Mouse (Mus musculus) heart, embryonic 12.5 days (tissue): ENCODE measurements around the gene Rbak. TPM values are rescaled to one million over a fixed set of nuclear protein-coding genes. Genes with fewer than 3 reads are reported as not detected.
"Not testable (repeated sequence)": the region's sequence is repeated elsewhere in the genome, so short reads cannot be mapped to it uniquely, and the experiment has no call there.

Experiments
- ATAC-seq: fragments of 200-750 bp; cut with Nextera tagmentation; 2 replicates; pipeline ENCODE4 v1.8.0; 2017; ENCODE audit warnings: moderate TSS enrichment, moderate library complexity; ENCODE audit not compliant: insufficient number of reproducible peaks, low FRiP score
- H3K27ac ChIP-seq: fragments of 300-500 bp; sonication (generic); 2 replicates; pipeline ENCODE4 v1.5.1; 2016; ENCODE audit warnings: mild to moderate bottlenecking, moderate library complexity; ENCODE audit not compliant: poor library complexity, severe bottlenecking
- H3K27me3 ChIP-seq: fragments of 300-500 bp; sonication (generic); replicated peaks from 2 replicates; pipeline ENCODE4 v1.6.1; 2016; ENCODE audit warnings: mild to moderate bottlenecking, moderate library complexity
- H3K36me3 ChIP-seq: fragments of 300-500 bp; sonication (generic); 2 replicates; pipeline ENCODE4 v1.6.1; 2016; ENCODE audit warnings: mild to moderate bottlenecking, moderate library complexity
- H3K4me1 ChIP-seq: fragments of 300-500 bp; sonication (generic); replicated peaks from 2 replicates; pipeline ENCODE4 v1.6.1; 2016; ENCODE audit warnings: mild to moderate bottlenecking
- H3K4me2 ChIP-seq: fragments of 300-500 bp; sonication (generic); 2 replicates; pipeline ENCODE4 v1.6.1; 2016; ENCODE audit warnings: mild to moderate bottlenecking, moderate library complexity
- H3K4me3 ChIP-seq: fragments of 300-500 bp; sonication (generic); 2 replicates; pipeline ENCODE4 v1.5.1; 2016; ENCODE audit warnings: mild to moderate bottlenecking
- H3K9ac ChIP-seq: fragments of 300-500 bp; sonication (generic); 2 replicates; pipeline ENCODE4 v1.6.1; 2016; ENCODE audit warnings: mild to moderate bottlenecking, moderate library complexity
- H3K9me3 ChIP-seq: fragments of 300-500 bp; sonication (generic); replicated peaks from 2 replicates; pipeline ENCODE4 v1.6.1; 2016; ENCODE audit warnings: mild to moderate bottlenecking, moderate library complexity
- WGBS: fragments of 180-500 bp; shearing (Covaris S2); methylation state at CpG from one replicate; pipeline ENCODE4 v1.1.7; 2016; 5-methylcytosine and 5-hydroxymethylcytosine counted together
- polyA plus RNA-seq: library from polyadenylated mRNA; unstranded; fragments of >200 nt; fragmentation: Nextera tagmentation; extraction: Ambion mirVana; gene quantifications from 2 replicates; pipeline ENCODE4 v1.2.1, GENCODE M21; 2016

The Rbak gene
- polyA plus RNA-seq = 8.8 and 9.0 TPM in 2 replicates

GRCm38 (mm10) chr5:143180255-143181076 is at the start of gene Rbak, which contains the start of gene Spdye4b:
Gene Rbak (minus strand): TSS chr5:143180775.
Gene Spdye4b (plus strand): TSS chr5:143181017.
- peak; percentile 93 for ATAC-seq
- under 1% methylated on average over 58 of the region's 58 CpGs for WGBS
- H3K36me3 ChIP-seq = peaks cover 37% of the 10 kb centered on the region
- H3K4me3 ChIP-seq = peak within 1 kb of the TSS; percentile 84
- H3K27me3 ChIP-seq = no peaks in the 10 kb centered on the region
- H3K4me2 ChIP-seq = peak within 1 kb of the TSS; percentile 91
- H3K27ac ChIP-seq = peak within 1 kb of the TSS; percentile 79
- H3K9ac ChIP-seq = peak within 1 kb of the TSS; percentile 96
- H3K9me3 ChIP-seq = peaks cover 10% of the 10 kb centered on the region
- H3K4me1 ChIP-seq = peaks cover 17% of the 10 kb centered on the region

GRCm38 (mm10) chr5:143226790-143227189 is 46.2 kb upstream of the Rbak start, which contains the start of gene Spdye4a:
Gene Spdye4a (minus strand): TSS chr5:143226890.
- Histone ChIP-seq H3K36me3 (no peaks in the 10 kb centered on the region), H3K4me3 (no peak within 1 kb of the TSS), H3K9ac (no peak within 1 kb of the TSS), H3K4me1 (no peaks in the 10 kb centered on the region), H3K27me3 (no peaks in the 10 kb centered on the region), H3K4me2 (no peak within 1 kb of the TSS), H3K9me3 (peaks cover 7% of the 10 kb centered on the region), H3K27ac (no peak within 1 kb of the TSS)
- no peak for ATAC-seq
- 76% methylated on average over 3 of the region's 3 CpGs for WGBS

GRCm38 (mm10) chr5:143222287-143222686 is 41.7 kb upstream of the Rbak start:
- Histone ChIP-seq H3K4me2 (no peak overlapping the region), H3K4me1 (no peaks in the 10 kb centered on the region), H3K4me3 (no peak overlapping the region), H3K9me3 (no peaks in the 10 kb centered on the region), H3K27ac (no peak overlapping the region), H3K27me3 (no peaks in the 10 kb centered on the region; the same call in 1 of the 2 replicates), H3K9ac (no peak overlapping the region), H3K36me3 (no peaks in the 10 kb centered on the region)
- 72% methylated on average over 1 of the region's 1 CpGs for WGBS
- ATAC-seq = no peak

GRCm38 (mm10) chr5:143220996-143221395 is 40.4 kb upstream of the Rbak start:
- Histone ChIP-seq H3K9ac (no peak overlapping the region), H3K27me3 (no peaks in the 10 kb centered on the region; the same call in 1 of the 2 replicates), H3K36me3 (no peaks in the 10 kb centered on the region), H3K4me2 (no peak overlapping the region), H3K4me1 (no peaks in the 10 kb centered on the region), H3K27ac (no peak overlapping the region), H3K4me3 (no peak overlapping the region), H3K9me3 (no peaks in the 10 kb centered on the region)
- 64% methylated on average over 5 of the region's 5 CpGs for WGBS
- no peak for ATAC-seq

DNA sequence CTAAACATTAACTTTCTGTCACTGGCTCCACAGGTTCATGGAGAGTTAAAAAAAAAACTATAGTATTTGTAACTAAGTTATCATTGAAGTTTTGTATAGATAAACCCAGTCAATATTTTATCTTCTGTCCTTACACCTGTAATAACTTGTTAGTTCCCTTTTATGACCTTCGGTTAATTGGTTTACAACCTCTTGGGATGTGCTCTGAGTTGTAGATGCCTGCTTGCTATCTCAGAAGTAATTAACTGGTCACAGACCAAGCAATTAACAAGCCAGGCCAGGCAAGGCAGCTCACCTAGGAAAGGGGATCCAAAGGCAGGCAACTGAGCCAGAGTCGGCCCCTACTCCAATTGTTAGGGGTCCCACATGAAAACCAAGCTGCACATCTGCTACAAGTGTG is 33.3 kb upstream of the Rbak start:
- no peak overlapping the region for H3K4me2 ChIP-seq
- 73% methylated on average over 2 of the region's 2 CpGs for WGBS
- H3K36me3 ChIP-seq = no peaks in the 10 kb centered on the region
- no peaks in the 10 kb centered on the region for H3K4me1 ChIP-seq
- peaks cover 6% of the 10 kb centered on the region for H3K27me3 ChIP-seq
- no peak overlapping the region for H3K9ac ChIP-seq
- peaks cover 2% of the 10 kb centered on the region for H3K9me3 ChIP-seq
- no peak overlapping the region for H3K27ac ChIP-seq
- no peak for ATAC-seq
- no peak overlapping the region for H3K4me3 ChIP-seq

DNA sequence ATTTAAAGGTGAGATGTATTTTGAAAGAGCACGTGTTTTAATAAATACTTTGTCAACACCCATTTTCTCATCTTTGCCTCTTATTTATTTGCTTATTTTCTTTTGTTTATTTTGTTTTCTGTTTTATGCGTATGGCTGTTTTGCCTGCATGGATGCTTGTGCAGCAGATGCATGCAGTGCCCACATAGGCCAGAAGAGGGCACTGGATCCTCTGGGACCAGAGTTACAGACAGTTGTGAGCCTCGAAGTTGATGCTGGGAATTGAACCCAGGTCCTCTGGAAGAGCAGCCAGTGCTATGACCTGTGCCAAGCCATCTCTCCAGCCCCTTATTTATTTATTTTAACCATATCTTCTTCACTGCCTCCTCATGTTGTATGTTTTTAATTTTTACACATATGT is 24.4 kb upstream of the Rbak start:
- Histone ChIP-seq H3K4me1 (no peaks in the 10 kb centered on the region), H3K36me3 (no peaks in the 10 kb centered on the region), H3K27me3 (no peaks in the 10 kb centered on the region), H3K4me3 (no peak overlapping the region), H3K27ac (no peak overlapping the region), H3K9me3 (peaks cover 14% of the 10 kb centered on the region), H3K9ac (no peak overlapping the region), H3K4me2 (no peak overlapping the region)
- WGBS = 66% methylated on average over 3 of the region's 3 CpGs
- no peak for ATAC-seq

DNA sequence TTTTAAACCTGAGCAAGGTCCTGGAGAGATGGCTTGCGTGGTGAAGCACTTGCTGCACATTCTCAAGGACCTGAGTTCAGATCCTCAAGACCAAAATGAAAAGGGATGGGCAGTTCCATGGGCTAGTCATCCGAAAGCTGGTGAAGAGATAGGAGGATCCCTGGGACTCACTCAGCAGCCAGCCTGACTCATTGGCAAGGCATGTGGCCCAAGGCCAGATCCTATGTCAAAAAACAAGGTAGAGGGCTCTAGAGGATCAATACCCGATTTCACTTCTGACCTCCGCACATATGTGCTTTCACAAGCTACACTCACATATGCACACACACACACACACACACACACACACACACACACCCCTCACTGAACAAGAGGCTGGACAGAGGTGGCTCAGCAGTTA is 15.9 kb upstream of the Rbak start:
- no peak for ATAC-seq
- Histone ChIP-seq H3K36me3 (no peaks in the 10 kb centered on the region), H3K4me2 (no peak overlapping the region), H3K27me3 (peaks cover 12% of the 10 kb centered on the region; the same call in 1 of the 2 replicates), H3K27ac (no peak overlapping the region), H3K9me3 (no peaks in the 10 kb centered on the region), H3K4me3 (no peak overlapping the region), H3K4me1 (no peaks in the 10 kb centered on the region), H3K9ac (no peak overlapping the region)
- WGBS = 83% methylated on average over 4 of the region's 4 CpGs

DNA sequence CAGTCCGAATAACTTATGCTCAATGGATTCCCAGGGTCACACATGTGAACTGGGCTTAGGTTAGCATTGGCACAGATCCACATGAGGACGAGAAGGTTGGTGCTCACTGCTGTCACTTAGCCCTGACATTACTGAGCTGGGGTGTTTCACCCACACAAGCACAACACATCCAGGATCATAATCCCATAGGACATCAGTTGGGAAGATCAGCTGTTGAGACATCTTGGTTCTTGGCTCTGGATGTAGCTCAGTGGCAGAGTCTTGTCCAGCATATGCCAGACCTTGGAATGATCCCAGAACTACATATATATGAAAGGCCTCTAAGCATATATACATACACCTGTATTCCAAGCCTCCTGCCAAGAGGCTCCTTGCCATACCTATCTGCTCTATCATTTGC is 14.6 kb upstream of the Rbak start:
- Histone ChIP-seq H3K36me3 (no peaks in the 10 kb centered on the region), H3K4me1 (no peaks in the 10 kb centered on the region), H3K4me3 (no peak overlapping the region), H3K27ac (no peak overlapping the region), H3K27me3 (peaks cover 12% of the 10 kb centered on the region; the same call in 1 of the 2 replicates), H3K4me2 (no peak overlapping the region), H3K9ac (no peak overlapping the region), H3K9me3 (no peaks in the 10 kb centered on the region)
- 65% methylated on average over 2 of the region's 2 CpGs for WGBS
- ATAC-seq = no peak

DNA sequence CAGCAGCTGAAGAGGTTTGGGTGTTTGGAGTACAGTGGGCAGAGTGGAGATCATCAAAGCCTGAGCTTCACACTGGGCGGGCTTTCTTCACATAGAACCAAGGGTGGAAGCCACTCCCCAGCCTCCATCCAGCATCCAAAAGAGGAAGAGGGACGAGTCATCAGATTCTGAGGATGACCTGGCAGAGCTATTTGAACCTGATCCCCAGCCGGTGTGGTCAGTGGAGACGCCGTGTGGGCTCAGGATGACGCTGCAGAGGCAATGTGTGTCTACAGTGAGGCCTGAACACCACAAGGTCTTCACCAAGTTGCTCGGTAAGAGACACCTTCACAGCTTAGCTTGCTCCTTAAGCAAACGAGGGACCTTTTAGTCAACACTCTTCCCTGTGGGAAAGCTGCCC is 14.2 kb upstream of the Rbak start:
- ATAC-seq, H3K9me3 ChIP-seq, H3K27ac ChIP-seq, H3K4me2 ChIP-seq, H3K9ac ChIP-seq, H3K36me3 ChIP-seq, H3K4me3 ChIP-seq, H3K4me1 ChIP-seq: not testable (repeated sequence)
- peaks cover 12% of the 10 kb centered on the region; the same call in 1 of the 2 replicates for H3K27me3 ChIP-seq
- WGBS = 58% methylated on average over 8 of the region's 8 CpGs

DNA sequence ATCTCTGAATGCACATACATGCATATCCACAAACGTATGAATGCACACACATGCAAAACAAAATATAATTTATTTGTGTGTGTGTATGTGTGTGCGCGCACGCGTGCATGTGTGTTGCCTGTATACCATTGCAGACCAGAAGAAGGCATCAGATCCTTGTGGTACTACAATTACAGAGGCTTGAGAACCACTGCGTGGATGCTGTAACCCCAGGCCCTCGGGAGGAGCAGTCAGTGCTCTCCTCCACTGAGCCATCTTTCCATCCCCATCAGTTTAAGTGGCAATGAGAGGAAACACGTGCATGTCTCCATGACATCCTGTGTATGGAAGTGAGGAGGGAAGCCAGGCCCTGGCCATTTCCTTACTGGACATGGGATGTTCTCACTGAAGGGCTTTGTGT is 12.2 kb upstream of the Rbak start:
- no peaks in the 10 kb centered on the region for H3K9me3 ChIP-seq
- no peaks in the 10 kb centered on the region for H3K36me3 ChIP-seq
- ATAC-seq = no peak
- peaks cover 12% of the 10 kb centered on the region; the same call in 1 of the 2 replicates for H3K27me3 ChIP-seq
- 75% methylated on average over 8 of the region's 8 CpGs for WGBS
- H3K4me3 ChIP-seq = no peak overlapping the region
- no peak overlapping the region for H3K4me2 ChIP-seq
- no peak overlapping the region for H3K27ac ChIP-seq
- no peaks in the 10 kb centered on the region for H3K4me1 ChIP-seq
- no peak overlapping the region for H3K9ac ChIP-seq

DNA sequence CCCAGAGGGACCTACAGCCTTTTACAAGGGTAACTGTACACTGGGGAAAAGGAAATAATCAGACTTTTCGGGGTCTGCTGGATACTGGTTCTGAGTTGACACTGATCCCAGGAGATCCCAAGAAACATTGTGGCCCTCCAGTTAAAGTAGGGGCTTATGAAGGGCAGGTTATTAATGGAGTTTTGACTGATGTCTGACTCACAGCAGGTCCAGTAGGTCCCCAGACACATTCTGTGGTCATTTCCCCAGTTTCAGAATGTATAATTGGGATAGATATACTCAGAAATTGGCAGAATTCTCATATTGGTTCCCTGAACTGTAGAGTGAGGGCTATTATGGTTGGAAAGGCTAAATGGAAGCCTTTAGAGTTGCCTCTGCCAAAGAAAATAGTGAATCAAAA is 7.4 kb upstream of the Rbak start:
- not testable (repeated sequence) for H3K9ac ChIP-seq, H3K4me3 ChIP-seq, ATAC-seq

More for the DNA sequence above, 7.4 kb upstream of the Rbak start:
- 67% methylated on average over 1 of the region's 1 CpGs for WGBS
- H3K27me3 ChIP-seq, H3K4me1 ChIP-seq, H3K9me3 ChIP-seq, H3K36me3 ChIP-seq, H3K4me2 ChIP-seq, H3K27ac ChIP-seq: not testable (repeated sequence)
